Mouse (Mus musculus) MEL (cell line): ENCODE measurements around the gene Sit1. TPM values are rescaled to one million over a fixed set of nuclear protein-coding genes. Genes with fewer than 3 reads are reported as not detected.

ENCODE experiments used
- DNase-seq: peaks from one replicate; pipeline ENCODE4 v3.0.0; 2011; ENCODE audit warnings: low read depth, low spot score
- H3K27ac ChIP-seq: 2 replicates; pipeline ENCODE4 v1.5.1; 2012; ENCODE audit warnings: low read depth, mild to moderate bottlenecking, control low read depth, low read length, moderate library complexity; ENCODE audit not compliant: control insufficient read depth
- H3K27me3 ChIP-seq, 2 experiments: fragments of 150-350 bp in 1 of 2; sonication (generic) in 1 of 2; 2 replicates each; pipeline ENCODE4 v1.6.1; 2012; ENCODE audit warnings: low read length in 2 of 2, mild to moderate bottlenecking in 2 of 2, improper control_type of control experiment in 1 of 2, moderate library complexity in 1 of 2; ENCODE audit not compliant: insufficient read depth in 2 of 2, control insufficient read depth in 1 of 2
- H3K36me3 ChIP-seq, 2 experiments: 2 replicates each; pipeline ENCODE4 v1.6.1; 2012 to 2014; ENCODE audit warnings: low read length in 2 of 2, improper control_type of control experiment in 1 of 2, inconsistent platforms in 1 of 2, mild to moderate bottlenecking in 1 of 2; ENCODE audit not compliant: insufficient read depth in 2 of 2, control insufficient read depth in 1 of 2
- H3K4me1 ChIP-seq, 2 experiments: fragments of 150-350 bp in 1 of 2; sonication (generic) in 1 of 2; 2 replicates each; pipeline ENCODE4 v1.6.1; 2012; ENCODE audit warnings: low read length in 2 of 2, improper control_type of control experiment in 1 of 2, mild to moderate bottlenecking in 1 of 2; ENCODE audit not compliant: insufficient read depth in 2 of 2, control insufficient read depth in 1 of 2
- H3K4me3 ChIP-seq, 2 experiments: fragments of 150-350 bp in 1 of 2; sonication (generic) in 1 of 2; 2 replicates each; pipeline ENCODE4 v1.5.1; 2012; ENCODE audit warnings: low read depth in 2 of 2, low read length in 2 of 2, mild to moderate bottlenecking in 2 of 2, moderate library complexity in 2 of 2, control low read depth in 1 of 2, improper control_type of control experiment in 1 of 2; ENCODE audit not compliant: control insufficient read depth in 1 of 2, insufficient read depth in 1 of 2
- H3K79me2 ChIP-seq: 2 replicates; pipeline ENCODE4 v1.6.1; 2012; ENCODE audit warnings: mild to moderate bottlenecking, low read length, moderate library complexity; ENCODE audit not compliant: control insufficient read depth, poor library complexity, insufficient read depth
- H3K9ac ChIP-seq: 2 replicates; pipeline ENCODE4 v1.6.1; 2012; ENCODE audit warnings: low read depth, mild to moderate bottlenecking, control low read depth, low read length, moderate library complexity; ENCODE audit not compliant: control insufficient read depth, poor library complexity, severe bottlenecking
- H3K9me3 ChIP-seq: fragments of 150-350 bp; sonication (generic); replicated peaks from 2 replicates; pipeline ENCODE4 v1.6.1; 2012; ENCODE audit warnings: mild to moderate bottlenecking, low read length, improper control_type of control experiment, moderate library complexity; ENCODE audit not compliant: insufficient read depth
- BHLHE40 ChIP-seq: IDR thresholded peaks from 2 replicates; pipeline ENCODE4 v1.6.1; 2012; ENCODE audit warnings: low read depth, mild to moderate bottlenecking, inconsistent platforms, low read length, improper control_type of control experiment, borderline replicate concordance
- CHD2 ChIP-seq: IDR thresholded peaks from 2 replicates; pipeline ENCODE4 v1.6.1; 2011; ENCODE audit warnings: low read length, improper control_type of control experiment
- CTCF ChIP-seq, 3 experiments: IDR thresholded peaks in 2 of 3; conservative IDR thresholded peaks in 1 of 3; 2 replicates each; pipeline ENCODE4 v1.5.1; 2011 to 2012; ENCODE audit warnings: low read length in 3 of 3, low read depth in 2 of 3, mild to moderate bottlenecking in 2 of 3, improper control_type of control experiment in 1 of 3, inconsistent platforms in 1 of 3, mixed read lengths in 1 of 3, moderate library complexity in 1 of 3; ENCODE audit not compliant: control insufficient read depth in 1 of 3, insufficient read depth in 1 of 3, poor library complexity in 1 of 3, severe bottlenecking in 1 of 3
- E2F4 ChIP-seq: IDR thresholded peaks from 2 replicates; pipeline ENCODE4 v1.6.1; 2011; ENCODE audit warnings: low read depth, low read length, improper control_type of control experiment, borderline replicate concordance
- ELF1 ChIP-seq: IDR thresholded peaks from 2 replicates; pipeline ENCODE4 v1.6.1; 2014; ENCODE audit warnings: low read depth, mild to moderate bottlenecking, inconsistent platforms, low read length, improper control_type of control experiment, moderate library complexity
- EP300 ChIP-seq, 2 experiments: IDR thresholded peaks; 2 replicates each; pipeline ENCODE4 v1.6.1; 2011; ENCODE audit warnings: improper control_type of control experiment in 2 of 2, low read length in 2 of 2, low read depth in 1 of 2, mild to moderate bottlenecking in 1 of 2
- GATA1 ChIP-seq: IDR thresholded peaks from 2 replicates; pipeline ENCODE4 v1.6.1; 2011; ENCODE audit warnings: low read depth, low read length, improper control_type of control experiment
- HCFC1 ChIP-seq: IDR thresholded peaks from 2 replicates; pipeline ENCODE4 v1.6.1; 2012; ENCODE audit warnings: low read depth, mild to moderate bottlenecking, inconsistent platforms, low read length, improper control_type of control experiment, moderate library complexity
- KAT2A ChIP-seq: conservative IDR thresholded peaks from 2 replicates; pipeline ENCODE4 v1.6.1; 2012; ENCODE audit warnings: low read depth, low read length, improper control_type of control experiment, inconsistent platforms
- MXI1 ChIP-seq: IDR thresholded peaks from 2 replicates; pipeline ENCODE4 v1.6.1; 2011; ENCODE audit warnings: mild to moderate bottlenecking, low read depth, low read length, improper control_type of control experiment
- MYB ChIP-seq: IDR thresholded peaks from 2 replicates; pipeline ENCODE4 v1.6.1; 2011; ENCODE audit warnings: mild to moderate bottlenecking, low read depth, low read length, improper control_type of control experiment
- POLR2AphosphoS2 ChIP-seq: IDR thresholded peaks from 2 replicates; pipeline ENCODE4 v1.6.1; 2011; ENCODE audit warnings: low read length, improper control_type of control experiment
- RAD21 ChIP-seq: IDR thresholded peaks from 2 replicates; pipeline ENCODE4 v1.6.1; 2011; ENCODE audit warnings: mild to moderate bottlenecking, low read depth, low read length, improper control_type of control experiment
- SIN3A ChIP-seq: IDR thresholded peaks from 2 replicates; pipeline ENCODE4 v1.6.1; 2012; ENCODE audit warnings: low read length, improper control_type of control experiment, inconsistent platforms
- SMC3 ChIP-seq: IDR thresholded peaks from 2 replicates; pipeline ENCODE4 v1.6.1; 2011; ENCODE audit warnings: low read depth, low read length, improper control_type of control experiment
- TCF12 ChIP-seq: IDR thresholded peaks from 2 replicates; pipeline ENCODE4 v1.6.1; 2014; ENCODE audit warnings: low read depth, mild to moderate bottlenecking, inconsistent platforms, low read length, improper control_type of control experiment, moderate library complexity
- ZC3H11A ChIP-seq: IDR thresholded peaks from 2 replicates; pipeline ENCODE4 v1.6.1; 2012; ENCODE audit warnings: low read depth, mild to moderate bottlenecking, inconsistent platforms, low read length, improper control_type of control experiment
- ZKSCAN1 ChIP-seq: IDR thresholded peaks from 2 replicates; pipeline ENCODE4 v1.6.1; 2012; ENCODE audit warnings: low read depth, mild to moderate bottlenecking, inconsistent platforms, low read length, improper control_type of control experiment, moderate library complexity
- ZMIZ1 ChIP-seq: IDR thresholded peaks from 2 replicates; pipeline ENCODE4 v1.6.1; 2012; ENCODE audit warnings: low read depth, mild to moderate bottlenecking, inconsistent platforms, low read length, improper control_type of control experiment, moderate library complexity
- ZNF384 ChIP-seq: IDR thresholded peaks from 2 replicates; pipeline ENCODE4 v1.6.1; 2012; ENCODE audit warnings: low read depth, mild to moderate bottlenecking, inconsistent platforms, low read length, improper control_type of control experiment
- polyA plus RNA-seq, 2 experiments: library from polyadenylated mRNA; stranded (reverse) in 1 of 2; unstranded in 1 of 2; fragments of >175 nt in 1 of 2; fragments of >200 nt in 1 of 2; gene quantifications; 2 replicates each; pipeline versions ENCODE4 v1.2.1 to v1.2.4; 2012; ENCODE audit warnings: low replicate concordance in 2 of 2, low read depth in 1 of 2; ENCODE audit not compliant: insufficient read length in 2 of 2, insufficient read depth in 1 of 2, missing spikeins in 1 of 2
- total RNA-seq: library from RNA; depleted of rRNA; stranded (reverse); fragments of 300-350 nt; gene quantifications from 2 replicates; pipeline ENCODE4 v1.2.3, GENCODE M21; 2012

The Sit1 gene
- total and polyA plus RNA-seq, 3 experiments: 0.06 to 0.08 TPM; not detected in 1

GRCm38 (mm10) chr4:43527880-43528279, 44.3 kb upstream of the Sit1 start:
- H3K9me3 ChIP-seq: no peaks in the 10 kb centered on the region
- peaks cover 0 to 8% of the 10 kb centered on the region in 2 experiments; a peak in 1 of 4 replicates for H3K36me3 ChIP-seq
- peak; percentile 68 for DNase-seq
- no peak overlapping the region for H3K9ac ChIP-seq
- H3K4me3 ChIP-seq: no peak overlapping the region
- TF ChIP-seq SMC3 (peak; percentile 72), TCF12 (no peak), GATA1 (no peak), POLR2AphosphoS2 (no peak), HCFC1 (no peak), E2F4 (no peak), EP300 (IDR thresholded peaks at IDR 0.05; ENCODE audit: low read depth in 1 of 2, low read length in 2 of 2) (no peak), ZC3H11A (peak; percentile 64), ZNF384 (no peak), KAT2A (no peak), SIN3A (no peak), ELF1 (no peak), ZKSCAN1 (no peak), CTCF (IDR thresholded peaks at IDR 0.05 in 2 of 3, conservative IDR thresholded peaks at IDR 0.05 in 1 of 3; ENCODE audit: control insufficient read depth in 1 of 3, insufficient read depth in 1 of 3, low read depth in 2 of 3, low read length in 3 of 3, poor library complexity in 1 of 3, severe bottlenecking in 1 of 3) (peak; percentile 59 to 78 (median 71)), MXI1 (no peak), ZMIZ1 (no peak), RAD21 (peak; percentile 63), MYB (no peak)
- no peak overlapping the region for H3K27ac ChIP-seq
- H3K79me2 ChIP-seq: no peaks in the 10 kb centered on the region
- H3K27me3 ChIP-seq: peaks cover 3 to 4% of the 10 kb centered on the region in 2 experiments; a peak in 3 of 4 replicates
- peaks cover 0 to 8% of the 10 kb centered on the region in 2 experiments; a peak in 2 of 4 replicates for H3K4me1 ChIP-seq

GRCm38 (mm10) chr4:43519956-43520355, 36.4 kb upstream of the Sit1 start:
- Histone ChIP-seq H3K9me3 (no peaks in the 10 kb centered on the region), H3K4me3 (no peak overlapping the region), H3K36me3 (peaks cover 0 to 11% of the 10 kb centered on the region in 2 experiments; a peak in 2 of 4 replicates), H3K27ac (no peak overlapping the region), H3K9ac (no peak overlapping the region), H3K27me3 (peaks cover 0 to 4% of the 10 kb centered on the region in 2 experiments; a peak in 2 of 4 replicates), H3K4me1 (peaks cover 0 to 13% of the 10 kb centered on the region in 2 experiments), H3K79me2 (no peaks in the 10 kb centered on the region)
- peak; percentile 96 for TF ChIP-seq CHD2
- no peak for TF ChIP-seq BHLHE40
- DNase-seq: peak; percentile 80
